Mouse (Mus musculus) lung, postnatal 0 days (tissue): ENCODE measurements around the gene Edem2.

ENCODE experiments used
- CTCF ChIP-seq: IDR thresholded peaks from 2 replicates; pipeline ENCODE4 v1.5.1; 2016; ENCODE audit warnings: antibody characterized with exemption, mild to moderate bottlenecking
- EP300 ChIP-seq: IDR thresholded peaks from 2 replicates; pipeline ENCODE4 v1.6.1; 2016; ENCODE audit warnings: antibody characterized with exemption, mild to moderate bottlenecking, control low read depth

DNA sequence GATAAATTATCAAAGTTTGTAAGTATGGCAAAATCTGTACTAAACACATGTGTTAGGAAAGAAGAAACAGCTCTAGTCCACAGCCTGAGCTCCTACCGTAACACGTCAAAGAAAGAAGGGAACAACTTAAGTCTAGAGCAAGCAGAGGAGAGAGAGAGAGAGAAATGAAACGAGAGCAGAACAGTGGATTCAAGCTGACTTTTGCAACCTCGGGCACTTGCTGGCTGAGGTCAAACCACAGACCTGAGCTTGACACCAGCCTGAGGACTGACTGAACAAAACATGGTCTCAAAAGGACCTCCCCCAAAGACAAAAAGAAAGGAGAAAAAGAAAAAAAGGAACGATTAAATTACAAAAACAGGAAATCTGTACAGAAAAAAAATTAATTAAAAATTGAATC lies 48.7 kb downstream of the Edem2 start:
- TF ChIP-seq CTCF (no peak), EP300 (no peak)
